In genomic region chr1:20906128-20906515, GRCm38 (mm10) we compare ENCODE assay signal across 11 mouse cellular contexts. TPM values are rescaled to one million over a fixed set of nuclear protein-coding genes. Genes with fewer than 3 reads are reported as not detected.
DNase-seq lines count a peak whose midpoint lies in the region; ATAC-seq lines count a peak whose summit lies in the region.
"Had no signal": no experiment of that assay in that cellular context is flagged by ENCODE, and none has a peak within 500 bp of the region (broad histone marks: within the 10 kb centered on the region; RNA-seq: fewer than 3 reads in every experiment).

No protein-coding gene starts in this region.

- WGBS in neural tube, embryonic 15.5 days, result 61% methylated on average over 9 of the region's 9 CpGs

- no peaks in the 10 kb centered on the region for H3K27me3 ChIP-seq in neural tube, embryonic 15.5 days (replicated peaks)
- H3K27me3 ChIP-seq: embryonic facial prominence, embryonic 15.5 days; heart, embryonic 13.5 days; megakaryocyte, embryonic 14.5 days had no signal

- no peaks in the 10 kb centered on the region for H3K36me3 ChIP-seq in neural tube, embryonic 15.5 days
- H3K36me3 ChIP-seq: embryonic facial prominence, embryonic 15.5 days; heart, embryonic 13.5 days had no signal

- peak overlapping the region; percentile 72 for H3K27ac ChIP-seq in neural tube, embryonic 15.5 days (replicated peaks)
- H3K27ac ChIP-seq: embryonic facial prominence, embryonic 15.5 days; heart, embryonic 13.5 days had no signal

- H3K4me2 ChIP-seq in neural tube, embryonic 15.5 days, result no peak overlapping the region
- H3K4me2 ChIP-seq: embryonic facial prominence, embryonic 15.5 days; heart, embryonic 13.5 days had no signal

- H3K4me1 ChIP-seq in neural tube, embryonic 15.5 days, result no peaks in the 10 kb centered on the region
- H3K4me1 ChIP-seq: embryonic facial prominence, embryonic 15.5 days; megakaryocyte, embryonic 14.5 days had no signal

- no peak overlapping the region for H3K4me3 ChIP-seq in neural tube, embryonic 15.5 days (replicated peaks)
- H3K4me3 ChIP-seq: embryonic facial prominence, embryonic 15.5 days; heart, embryonic 13.5 days; megakaryocyte, embryonic 14.5 days had no signal

- no peak overlapping the region for H3K9ac ChIP-seq in neural tube, embryonic 15.5 days (replicated peaks)
- H3K9ac ChIP-seq: embryonic facial prominence, embryonic 15.5 days; heart, embryonic 13.5 days had no signal

- DNase-seq in cerebellum, adult 9-11 months, result peak; percentile 75
- peak; percentile 86 to 90 for DNase-seq in frontal cortex, adult 2 months (ENCODE audit: extremely low spot score in 1 of 2, low spot score in 1 of 2)
- peak; percentile 75 to 80 for DNase-seq in layer of hippocampus, postnatal 36 days
- no peak for DNase-seq in Muller cell, postnatal 12 days (ENCODE audit: inconsistent ontology term)
- no peak for DNase-seq in heart, postnatal 36 days
- no peak for DNase-seq in heart, postnatal 25 days (ENCODE audit: low spot score)
- no peak for DNase-seq in thymus, postnatal 36 days

- H3K9me3 ChIP-seq in neural tube, embryonic 15.5 days (replicated peaks), result no peaks in the 10 kb centered on the region
- H3K9me3 ChIP-seq: embryonic facial prominence, embryonic 15.5 days; heart, embryonic 13.5 days; megakaryocyte, embryonic 14.5 days had no signal

- intact Hi-C loops in heart, postnatal 36 days (cut with DNase I), result no loop called here
- intact Hi-C loops in heart, postnatal 25 days (cut with DNase I), result no loop called here

- peak; percentile 70 for ATAC-seq in neural tube, embryonic 15.5 days (ENCODE audit: low FRiP score)

RNA-seq across cellular contexts. Expression of gene Paqr8, which starts 15.7 kb away (rescaled TPM):
- 68.9 and 69.5 TPM in 2 replicates for polyA plus RNA-seq in frontal cortex, adult 2 months (2012; rRNA removed)
- total RNA-seq in layer of hippocampus, postnatal 36 days (2021), result 100 to 1,000 TPM; 135 to 153 TPM
- polyA plus RNA-seq in neural tube, embryonic 15.5 days (2015; fragmentation: Nextera tagmentation; extraction: Ambion mirVana), result 22.4 and 25.8 TPM in 2 replicates
- total RNA-seq in heart, postnatal 36 days (2021), result 1 to 10 TPM; 1.5 to 1.8 TPM
- total RNA-seq in heart, postnatal 25 days (2021), result 1 to 10 TPM; 2.0 to 2.3 TPM

RNA-seq across cellular contexts. Expression of gene Efhc1, which starts 45.3 kb away (rescaled TPM):
- polyA plus RNA-seq in frontal cortex, adult 2 months (2012; rRNA removed), result 1.7 and 1.8 TPM in 2 replicates
- total RNA-seq in layer of hippocampus, postnatal 36 days (2021), result 1 to 10 TPM in 1 of 2 experiments, under 1 TPM in 1; 0.77 to 1.7 TPM
- polyA plus RNA-seq in neural tube, embryonic 15.5 days (2015; fragmentation: Nextera tagmentation; extraction: Ambion mirVana), result 1.3 and 1.9 TPM in 2 replicates
- 1 to 10 TPM in 1 of 2 experiments, under 1 TPM in 1; 0.92 to 1.6 TPM for total RNA-seq in heart, postnatal 36 days (2021)
- total RNA-seq in heart, postnatal 25 days (2021), result under 1 TPM; 0.42 to 0.75 TPM

Comparison
In these comparisons a context has a peak if more than half of its experiments do, and no peak if none do; other contexts are left out.
1. DNase-seq: peak in cerebellum, adult 9-11 months (single experiment), frontal cortex, adult 2 months (2 of 2) and layer of hippocampus, postnatal 36 days (2 of 2); none in Muller cell, postnatal 12 days (single experiment), heart, postnatal 36 days (0 of 2), heart, postnatal 25 days (single experiment) and thymus, postnatal 36 days (0 of 2).
2. RNA of gene Paqr8, which starts 15.7 kb away (total RNA-seq): 135 to 153 TPM in layer of hippocampus, postnatal 36 days; 2.0 to 2.3 TPM in heart, postnatal 25 days and 1.5 to 1.8 TPM in heart, postnatal 36 days; every median in the first group is over 10 times any median in the second.